Mouse (Mus musculus) heart, adult 2 months (tissue): ENCODE measurements around the gene Cmip.

Source experiments
- CTCF ChIP-seq: fragments of 200-600 bp; IDR thresholded peaks from 2 replicates; pipeline ENCODE4 v1.8.1; 2022; ENCODE audit warnings: antibody characterized with exemption, mild to moderate bottlenecking, moderate library complexity
- EP300 ChIP-seq: fragments of 200-500 bp; IDR thresholded peaks from 2 replicates; pipeline ENCODE4 v1.6.1; 2011; ENCODE audit warnings: low read depth, low read length, control low read depth; ENCODE audit not compliant: insufficient read depth

DNA sequence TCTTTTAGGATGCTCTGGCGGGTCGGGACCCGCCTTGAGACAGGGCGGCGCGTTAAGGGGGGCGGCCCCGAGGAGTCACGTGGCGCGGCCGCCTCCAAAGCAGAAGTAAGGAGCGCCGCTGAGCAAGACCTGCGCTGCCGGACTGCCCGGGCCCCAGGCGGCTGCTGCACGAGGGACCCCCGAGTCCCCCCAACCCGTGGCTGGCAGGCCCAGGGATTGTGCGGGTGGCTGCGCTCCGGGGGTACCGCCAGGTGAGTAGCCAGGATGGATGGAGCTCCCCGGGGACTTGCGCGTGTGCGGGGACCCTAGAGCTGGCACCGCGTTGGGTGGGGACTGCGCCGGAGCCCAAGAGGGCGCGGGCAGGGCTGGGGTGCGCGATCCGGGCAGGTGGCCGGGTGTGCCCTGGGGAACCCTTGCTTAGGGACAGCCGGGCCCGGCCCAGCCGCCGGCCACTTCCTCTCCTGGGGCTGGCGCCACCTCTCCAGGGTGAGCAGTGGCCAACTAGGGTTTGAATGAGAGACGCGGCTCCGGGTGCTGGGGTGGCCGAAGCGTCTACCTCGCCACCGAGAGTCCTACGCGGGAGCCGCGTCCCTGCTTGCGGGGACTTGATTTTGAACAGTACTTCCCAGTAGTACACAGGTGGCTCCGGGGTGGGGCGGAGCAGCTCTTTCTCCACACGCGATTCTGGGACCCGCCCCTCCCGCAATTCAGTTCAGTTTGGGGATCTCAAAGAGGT, 241.5 kb downstream of the Cmip start, which contains the start of gene Plcg2:
- TF ChIP-seq CTCF (no peak), EP300 (no peak)
